Mouse (Mus musculus) liver, adult 2 months (tissue): ENCODE results near the gene Epb41l1. TPM values are rescaled to one million over a fixed set of nuclear protein-coding genes. Genes with fewer than 3 reads are reported as not detected.
A peak's percentile ranks its signal among the peaks of the same experiment; 100 is the strongest.

Experiments used
- DNase-seq: peaks from one replicate; pipeline ENCODE4 v3.0.0-alpha.2; 2011; ENCODE audit warnings: low read depth, low spot score; ENCODE audit errors: extremely low read depth
- H3K27ac ChIP-seq: fragments of 200-500 bp; replicated peaks from 2 replicates; pipeline ENCODE4 v1.5.1; 2012; ENCODE audit warnings: low read depth, mild to moderate bottlenecking, control low read depth, inconsistent platforms, low read length; ENCODE audit not compliant: insufficient read depth
- H3K27me3 ChIP-seq: fragments of 200-500 bp; 2 replicates; pipeline ENCODE4 v1.6.1; 2012; ENCODE audit warnings: mild to moderate bottlenecking, moderate library complexity, low read length, inconsistent platforms; ENCODE audit not compliant: control insufficient read depth, insufficient read depth
- H3K36me3 ChIP-seq: fragments of 200-500 bp; 2 replicates; pipeline ENCODE4 v1.6.1; 2012; ENCODE audit warnings: low read length, inconsistent platforms; ENCODE audit not compliant: control insufficient read depth, insufficient read depth
- H3K4me1 ChIP-seq: fragments of 200-500 bp; 2 replicates; pipeline ENCODE4 v1.6.1; 2011; ENCODE audit warnings: low read length; ENCODE audit not compliant: control insufficient read depth, insufficient read depth
- H3K4me3 ChIP-seq: fragments of 200-500 bp; 2 replicates; pipeline ENCODE4 v1.5.1; 2011; ENCODE audit warnings: low read depth, mild to moderate bottlenecking, control low read depth, low read length, moderate library complexity; ENCODE audit not compliant: insufficient read depth
- H3K79me2 ChIP-seq: fragments of 200-500 bp; 2 replicates; pipeline ENCODE4 v1.6.1; 2012; ENCODE audit warnings: inconsistent platforms, mild to moderate bottlenecking, low read length, moderate library complexity; ENCODE audit not compliant: control insufficient read depth, insufficient read depth
- H3K9ac ChIP-seq: fragments of 200-500 bp; 2 replicates; pipeline ENCODE4 v1.6.1; 2012; ENCODE audit warnings: low read depth, mild to moderate bottlenecking, control low read depth, inconsistent platforms, low read length
- CTCF ChIP-seq: fragments of 200-500 bp; IDR thresholded peaks from 2 replicates; pipeline ENCODE4 v1.5.1; 2011; ENCODE audit warnings: low read depth, low read length, control low read depth
- POLR2A ChIP-seq: fragments of 200-500 bp; IDR thresholded peaks from 2 replicates; pipeline ENCODE4 v1.6.1; 2011; ENCODE audit warnings: low read length, control low read depth; ENCODE audit not compliant: insufficient read depth; ENCODE audit errors: extremely low read depth
- WGBS: fragments of 180-500 bp; shearing (Covaris S2); methylation state at CpG from one replicate; pipeline ENCODE4 v1.1.7; 2018; 5-methylcytosine and 5-hydroxymethylcytosine counted together
- polyA plus RNA-seq: library from polyadenylated mRNA; depleted of rRNA; stranded (reverse); fragments of >200 nt; gene quantifications from 2 replicates; pipeline ENCODE4 v1.2.3, GENCODE M21; 2012
- total RNA-seq: library from RNA; depleted of rRNA; stranded (reverse); fragments of >200 nt; gene quantifications from 2 replicates; pipeline ENCODE4 v1.2.3, GENCODE M21; 2014

The Epb41l1 gene
- total and polyA plus RNA-seq, 2 experiments, result 1.1 to 1.2 TPM

GRCm38 (mm10) chr2:156478046-156478690 is 57.5 kb downstream of the Epb41l1 start:
- H3K4me1 ChIP-seq, result peaks cover 5% of the 10 kb centered on the region
- no peak for DNase-seq
- 86% methylated on average over 13 of the region's 13 CpGs for WGBS
- TF ChIP-seq CTCF (no peak), POLR2A (no peak)
- H3K9ac ChIP-seq, result no peak overlapping the region
- no peaks in the 10 kb centered on the region for H3K27me3 ChIP-seq
- no peaks in the 10 kb centered on the region for H3K36me3 ChIP-seq
- H3K27ac ChIP-seq, result no peak overlapping the region
- H3K79me2 ChIP-seq, result no peaks in the 10 kb centered on the region
- H3K4me3 ChIP-seq, result no peak overlapping the region

DNA sequence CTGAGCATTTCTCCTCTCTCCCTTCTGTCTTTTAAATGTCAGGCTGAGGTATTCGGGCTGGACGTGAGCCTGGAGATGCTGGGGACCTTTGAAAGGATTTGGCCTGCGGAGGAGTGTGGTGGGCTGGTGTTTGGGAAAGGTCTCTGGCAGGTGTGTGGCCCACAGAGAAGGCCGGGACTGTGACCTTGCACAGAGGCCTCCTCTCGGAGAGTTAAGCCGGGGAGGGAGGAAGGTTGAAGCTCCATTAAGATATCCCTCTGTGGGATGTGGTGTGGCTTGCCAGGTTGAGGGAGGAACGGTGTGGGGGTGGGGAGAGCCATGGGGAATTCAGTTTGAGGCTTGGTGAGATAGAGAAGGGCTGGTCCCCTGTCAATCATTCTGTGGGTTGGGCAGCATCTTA is 59.1 kb downstream of the Epb41l1 start:
- Histone ChIP-seq H3K9ac (no peak overlapping the region), H3K36me3 (no peaks in the 10 kb centered on the region), H3K79me2 (no peaks in the 10 kb centered on the region), H3K27me3 (no peaks in the 10 kb centered on the region), H3K4me1 (0 out of 2 replicates have a peak, but pooled peaks cover under 1% of the 10 kb centered on the region), H3K27ac (no peak overlapping the region), H3K4me3 (no peak overlapping the region)
- no peak for TF ChIP-seq CTCF
- TF ChIP-seq POLR2A, result no peak
- 81% methylated on average over 7 of the region's 7 CpGs for WGBS
- no peak for DNase-seq

GRCm38 (mm10) chr2:156480267-156480666 is 59.6 kb downstream of the Epb41l1 start:
- no peaks in the 10 kb centered on the region for H3K79me2 ChIP-seq
- H3K9ac ChIP-seq, result no peak overlapping the region
- H3K4me1 ChIP-seq, result no peaks in the 10 kb centered on the region
- H3K4me3 ChIP-seq, result no peak overlapping the region
- no peaks in the 10 kb centered on the region for H3K36me3 ChIP-seq
- TF ChIP-seq CTCF, result no peak
- TF ChIP-seq POLR2A, result no peak
- no peak for DNase-seq
- 83% methylated on average over 7 of the region's 7 CpGs for WGBS
- H3K27me3 ChIP-seq, result no peaks in the 10 kb centered on the region
- no peak overlapping the region for H3K27ac ChIP-seq

GRCm38 (mm10) chr2:156482299-156482698 is 61.6 kb downstream of the Epb41l1 start:
- no peaks in the 10 kb centered on the region for H3K4me1 ChIP-seq
- no peak overlapping the region for H3K4me3 ChIP-seq
- H3K27ac ChIP-seq, result no peak overlapping the region
- H3K79me2 ChIP-seq, result no peaks in the 10 kb centered on the region
- DNase-seq, result peak; percentile 17
- no peaks in the 10 kb centered on the region for H3K36me3 ChIP-seq
- no peak overlapping the region for H3K9ac ChIP-seq
- no peaks in the 10 kb centered on the region for H3K27me3 ChIP-seq
- WGBS, result 53% methylated on average over 13 of the region's 13 CpGs
- TF ChIP-seq POLR2A, result no peak
- TF ChIP-seq CTCF, result peak; percentile 62

DNA sequence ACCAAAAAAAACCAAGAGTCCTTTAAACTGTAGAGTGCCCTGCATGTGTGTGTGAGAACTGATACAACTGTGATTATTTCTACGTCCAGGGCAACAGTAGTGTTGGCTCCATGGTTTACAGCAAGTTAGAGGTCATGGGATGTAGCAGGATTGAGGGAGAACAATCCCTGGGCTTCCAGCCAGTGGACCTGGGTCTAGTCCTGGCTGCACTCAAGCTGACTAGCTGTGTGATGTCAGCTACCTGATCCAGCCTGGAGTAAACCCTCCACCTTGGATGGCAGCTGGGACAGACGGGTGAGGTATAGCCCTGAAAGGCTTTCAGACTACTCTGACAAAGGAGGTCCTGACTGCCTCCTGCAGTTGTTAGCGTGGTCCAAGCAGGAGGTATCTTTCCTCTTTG is 62.1 kb downstream of the Epb41l1 start:
- Histone ChIP-seq H3K27ac (no peak overlapping the region), H3K27me3 (no peaks in the 10 kb centered on the region), H3K9ac (no peak overlapping the region), H3K4me1 (no peaks in the 10 kb centered on the region), H3K36me3 (no peaks in the 10 kb centered on the region), H3K79me2 (no peaks in the 10 kb centered on the region), H3K4me3 (no peak overlapping the region)
- no peak for TF ChIP-seq CTCF
- 92% methylated on average over 3 of the region's 3 CpGs for WGBS
- no peak for DNase-seq

- WGBS, result 96% methylated on average over 7 of the region's 7 CpGs
- TF ChIP-seq CTCF, result no peak
- TF ChIP-seq POLR2A, result no peak
- Histone ChIP-seq H3K4me1 (no peaks in the 10 kb centered on the region), H3K27me3 (no peaks in the 10 kb centered on the region), H3K36me3 (no peaks in the 10 kb centered on the region), H3K9ac (no peak overlapping the region), H3K4me3 (no peak overlapping the region), H3K79me2 (no peaks in the 10 kb centered on the region), H3K27ac (no peak overlapping the region)
- DNase-seq, result no peak
Measured at GRCm38 (mm10) chr2:156483204-156483603, 62.5 kb downstream of the Epb41l1 start.
